Mouse (Mus musculus): ENCODE results near the gene Cyp46a1. TPM values are rescaled to one million over a fixed set of nuclear protein-coding genes. Genes with fewer than 3 reads are reported as not detected.

Cyp46a1 gene
- 19.8 and 22.6 TPM in 2 replicates for polyA plus RNA-seq (2015; fragmentation: Nextera tagmentation; extraction: Ambion mirVana)

GRCm38 (mm10) chr12:108333895-108334445 lies at the start of gene Cyp46a1:
TSS of gene Cyp46a1 (plus strand) at chr12:108334381.
- Histone ChIP-seq H3K4me2 (replicated peaks) (peak within 1 kb of the TSS; percentile 92), H3K27me3 (no peaks in the 10 kb centered on the region), H3K36me3 (no peaks in the 10 kb centered on the region), H3K4me3 (peak within 1 kb of the TSS; percentile 51), H3K27ac (replicated peaks) (peak within 1 kb of the TSS; percentile 79), H3K9me3 (no peaks in the 10 kb centered on the region), H3K4me1 (peaks cover 20% of the 10 kb centered on the region), H3K9ac (replicated peaks) (peak within 1 kb of the TSS; percentile 48)
- under 1% methylated on average over 44 of the region's 56 CpGs for WGBS
- ATAC-seq (replicated peaks): peak; percentile 91

GRCm38 (mm10) chr12:108284455-108285224 lies 49.5 kb upstream of the Cyp46a1 start:
- Histone ChIP-seq H3K4me2 (replicated peaks) (peak overlapping the region; percentile 7; the same call in 1 of the 2 replicates), H3K4me3 (no peak overlapping the region), H3K36me3 (no peaks in the 10 kb centered on the region), H3K9ac (replicated peaks) (no peak overlapping the region), H3K27ac (replicated peaks) (0 out of 2 replicates have a peak overlapping the region, but pooled peaks have one; percentile 8), H3K4me1 (peaks cover 13% of the 10 kb centered on the region), H3K9me3 (no peaks in the 10 kb centered on the region), H3K27me3 (no peaks in the 10 kb centered on the region)
- no peak for ATAC-seq (replicated peaks)
- WGBS: 37% methylated on average over 14 of the region's 14 CpGs

GRCm38 (mm10) chr12:108285225-108286011 lies 48.8 kb upstream of the Cyp46a1 start:
- Histone ChIP-seq H3K27ac (replicated peaks) (0 out of 2 replicates have a peak overlapping the region, but pooled peaks have one; percentile 8), H3K36me3 (no peaks in the 10 kb centered on the region), H3K4me1 (peaks cover 13% of the 10 kb centered on the region), H3K4me2 (replicated peaks) (peak overlapping the region; percentile 7; the same call in 1 of the 2 replicates), H3K4me3 (no peak overlapping the region), H3K9me3 (no peaks in the 10 kb centered on the region), H3K27me3 (no peaks in the 10 kb centered on the region), H3K9ac (replicated peaks) (no peak overlapping the region)
- ATAC-seq (replicated peaks): no peak
- 21% methylated on average over 11 of the region's 11 CpGs for WGBS

GRCm38 (mm10) chr12:108286381-108286780 lies 47.8 kb upstream of the Cyp46a1 start:
- peaks cover 13% of the 10 kb centered on the region for H3K4me1 ChIP-seq
- H3K9ac ChIP-seq (replicated peaks): no peak overlapping the region
- no peaks in the 10 kb centered on the region for H3K27me3 ChIP-seq
- H3K9me3 ChIP-seq: no peaks in the 10 kb centered on the region
- no peaks in the 10 kb centered on the region for H3K36me3 ChIP-seq
- no peak overlapping the region for H3K4me2 ChIP-seq (replicated peaks)
- 82% methylated on average over 4 of the region's 4 CpGs for WGBS
- H3K27ac ChIP-seq (replicated peaks): no peak overlapping the region
- no peak overlapping the region for H3K4me3 ChIP-seq
- ATAC-seq (replicated peaks): no peak

- H3K36me3 ChIP-seq: no peaks in the 10 kb centered on the region
- no peak overlapping the region for H3K4me3 ChIP-seq
- WGBS: 94% methylated on average over 8 of the region's 8 CpGs
- no peak overlapping the region for H3K4me2 ChIP-seq (replicated peaks)
- H3K9ac ChIP-seq (replicated peaks): no peak overlapping the region
- H3K9me3 ChIP-seq: no peaks in the 10 kb centered on the region
- no peaks in the 10 kb centered on the region for H3K27me3 ChIP-seq
- no peak for ATAC-seq (replicated peaks)
- H3K4me1 ChIP-seq: peaks cover 13% of the 10 kb centered on the region
- no peak overlapping the region for H3K27ac ChIP-seq (replicated peaks)
These were observed 47.2 kb upstream of the Cyp46a1 start for GRCm38 (mm10) chr12:108287011-108287410.

GRCm38 (mm10) chr12:108288127-108288880 lies 45.9 kb upstream of the Cyp46a1 start:
- Histone ChIP-seq H3K27me3 (no peaks in the 10 kb centered on the region), H3K4me2 (replicated peaks) (no peak overlapping the region), H3K27ac (replicated peaks) (no peak overlapping the region), H3K9ac (replicated peaks) (no peak overlapping the region), H3K4me3 (no peak overlapping the region), H3K9me3 (no peaks in the 10 kb centered on the region), H3K36me3 (no peaks in the 10 kb centered on the region), H3K4me1 (peaks cover 24% of the 10 kb centered on the region)
- 55% methylated on average over 19 of the region's 19 CpGs for WGBS
- ATAC-seq (replicated peaks): no peak

GRCm38 (mm10) chr12:108292419-108292818 lies 41.8 kb upstream of the Cyp46a1 start:
- Histone ChIP-seq H3K4me1 (peaks cover 19% of the 10 kb centered on the region), H3K9me3 (no peaks in the 10 kb centered on the region), H3K27ac (replicated peaks) (no peak overlapping the region), H3K4me3 (no peak overlapping the region), H3K27me3 (no peaks in the 10 kb centered on the region), H3K36me3 (no peaks in the 10 kb centered on the region), H3K4me2 (replicated peaks) (peak overlapping the region; percentile 31; the same call in 1 of the 2 replicates), H3K9ac (replicated peaks) (no peak overlapping the region)
- ATAC-seq (replicated peaks): peak; percentile 67
- 8% methylated on average over 9 of the region's 9 CpGs for WGBS

GRCm38 (mm10) chr12:108292957-108293356 lies 41.2 kb upstream of the Cyp46a1 start:
- Histone ChIP-seq H3K27ac (replicated peaks) (no peak overlapping the region), H3K27me3 (no peaks in the 10 kb centered on the region), H3K4me2 (replicated peaks) (peak overlapping the region; percentile 31; the same call in 1 of the 2 replicates), H3K4me1 (peaks cover 19% of the 10 kb centered on the region), H3K36me3 (no peaks in the 10 kb centered on the region), H3K4me3 (no peak overlapping the region), H3K9ac (replicated peaks) (no peak overlapping the region), H3K9me3 (no peaks in the 10 kb centered on the region)
- peak; percentile 20; the same call in 1 of the 2 replicates for ATAC-seq (replicated peaks)
- 4% methylated on average over 8 of the region's 8 CpGs for WGBS

- no peak overlapping the region for H3K27ac ChIP-seq (replicated peaks)
- H3K9ac ChIP-seq (replicated peaks): no peak overlapping the region
- WGBS: 54% methylated on average over 3 of the region's 3 CpGs
- no peak; the same call in 1 of the 2 replicates for ATAC-seq (replicated peaks)
- no peak overlapping the region for H3K4me3 ChIP-seq
- no peak overlapping the region for H3K4me2 ChIP-seq (replicated peaks)
- H3K27me3 ChIP-seq: no peaks in the 10 kb centered on the region
- peaks cover 10% of the 10 kb centered on the region for H3K4me1 ChIP-seq
- H3K36me3 ChIP-seq: no peaks in the 10 kb centered on the region
- H3K9me3 ChIP-seq: no peaks in the 10 kb centered on the region
These were observed 39.6 kb upstream of the Cyp46a1 start for GRCm38 (mm10) chr12:108294620-108295019.

GRCm38 (mm10) chr12:108297033-108297432 lies 37.1 kb upstream of the Cyp46a1 start:
- H3K36me3 ChIP-seq: no peaks in the 10 kb centered on the region
- WGBS: 79% methylated on average over 6 of the region's 6 CpGs
- peaks cover 10% of the 10 kb centered on the region for H3K4me1 ChIP-seq
- H3K4me2 ChIP-seq (replicated peaks): no peak overlapping the region
- no peaks in the 10 kb centered on the region for H3K27me3 ChIP-seq
- H3K9ac ChIP-seq (replicated peaks): no peak overlapping the region
- H3K27ac ChIP-seq (replicated peaks): no peak overlapping the region
- no peak overlapping the region for H3K4me3 ChIP-seq
- ATAC-seq (replicated peaks): no peak
- H3K9me3 ChIP-seq: no peaks in the 10 kb centered on the region

GRCm38 (mm10) chr12:108301006-108301405 lies 33.2 kb upstream of the Cyp46a1 start:
- Histone ChIP-seq H3K36me3 (no peaks in the 10 kb centered on the region), H3K9me3 (no peaks in the 10 kb centered on the region), H3K9ac (replicated peaks) (no peak overlapping the region), H3K4me2 (replicated peaks) (no peak overlapping the region), H3K27me3 (peaks cover 3% of the 10 kb centered on the region; the same call in 1 of the 2 replicates), H3K4me1 (peaks cover 3% of the 10 kb centered on the region), H3K4me3 (no peak overlapping the region), H3K27ac (replicated peaks) (no peak overlapping the region)
- 74% methylated on average over 6 of the region's 6 CpGs for WGBS
- no peak for ATAC-seq (replicated peaks)
